Mouse (Mus musculus) CH12.LX (cell line): Measurements from ENCODE around the gene Gm45337. TPM values are rescaled to one million over a fixed set of nuclear protein-coding genes. Genes with fewer than 3 reads are reported as not detected.
"Not testable (repeated sequence)": the region's sequence is repeated elsewhere in the genome, so short reads cannot be mapped to it uniquely, and the experiment has no call there.

Experiments used
- DNase-seq: peaks from one replicate; pipeline ENCODE4 v3.0.0-alpha.2; 2013; ENCODE audit errors: extremely low read depth
- H3K27ac ChIP-seq: 2 replicates; pipeline ENCODE4 v1.5.1; 2012; ENCODE audit warnings: low read depth, mild to moderate bottlenecking, control low read depth, moderate library complexity; ENCODE audit not compliant: insufficient read depth
- H3K27me3 ChIP-seq: replicated peaks from 2 replicates; pipeline ENCODE3; 2012; ENCODE audit warnings: inconsistent platforms
- H3K36me3 ChIP-seq, 2 experiments: replicated peaks in 1 of 2; 2 replicates each; pipeline versions ENCODE3 to v1.6.1; 2012; ENCODE audit warnings: inconsistent platforms in 1 of 2, low read length in 1 of 2, mild to moderate bottlenecking in 1 of 2, mixed read lengths in 1 of 2, moderate library complexity in 1 of 2; ENCODE audit not compliant: control insufficient read depth in 1 of 2, insufficient read depth in 1 of 2
- H3K4me1 ChIP-seq, 2 experiments: 2 replicates each; pipeline ENCODE4 v1.6.1; 2012; ENCODE audit warnings: inconsistent platforms in 1 of 2, moderate library complexity in 1 of 2; ENCODE audit not compliant: insufficient read depth in 2 of 2, control insufficient read depth in 1 of 2
- H3K4me2 ChIP-seq: 2 replicates; pipeline ENCODE4 v1.6.1; 2012; ENCODE audit warnings: low read depth, mild to moderate bottlenecking, control low read depth; ENCODE audit not compliant: poor library complexity, insufficient read depth, severe bottlenecking
- H3K4me3 ChIP-seq, 3 experiments: fragments of 150-350 bp in 1 of 3; sonication (generic) in 1 of 3; replicated peaks in 1 of 3; 2 replicates each; pipeline versions ENCODE3 to v1.5.1; 2011 to 2012; ENCODE audit warnings: low read depth in 2 of 3, low read length in 2 of 3, mild to moderate bottlenecking in 2 of 3, moderate library complexity in 2 of 3, control low read depth in 1 of 3, improper control_type of control experiment in 1 of 3, inconsistent platforms in 1 of 3, mixed read lengths in 1 of 3; ENCODE audit not compliant: poor library complexity in 1 of 3
- H3K79me2 ChIP-seq: replicated peaks from 2 replicates; pipeline ENCODE4 v1.6.1; 2012; ENCODE audit warnings: mild to moderate bottlenecking, moderate library complexity; ENCODE audit not compliant: control insufficient read depth, poor library complexity, insufficient read depth, severe bottlenecking; ENCODE audit errors: extremely low read depth
- H3K9ac ChIP-seq: 2 replicates; pipeline ENCODE4 v1.6.1; 2012; ENCODE audit warnings: low read depth, mild to moderate bottlenecking, control low read depth, moderate library complexity; ENCODE audit not compliant: insufficient read depth
- H3K9me3 ChIP-seq: replicated peaks from 2 replicates; pipeline ENCODE3; 2012; ENCODE audit warnings: low read length, inconsistent platforms, mixed read lengths
- CHD1 ChIP-seq: IDR thresholded peaks from 2 replicates; pipeline ENCODE4 v1.6.1; 2012; ENCODE audit warnings: low read depth, low read length, improper control_type of control experiment, inconsistent platforms
- CHD2 ChIP-seq: IDR thresholded peaks from 2 replicates; pipeline ENCODE4 v1.6.1; 2011; ENCODE audit warnings: low read length, improper control_type of control experiment
- CTCF ChIP-seq, 2 experiments: IDR thresholded peaks in 1 of 2; conservative IDR thresholded peaks in 1 of 2; 2 replicates each; pipeline ENCODE4 v1.5.1; 2011 to 2012; ENCODE audit warnings: low read depth in 2 of 2, low read length in 2 of 2, improper control_type of control experiment in 1 of 2, inconsistent platforms in 1 of 2, mild to moderate bottlenecking in 1 of 2, moderate library complexity in 1 of 2
- E2F4 ChIP-seq: IDR thresholded peaks from 2 replicates; pipeline ENCODE4 v1.6.1; 2011; ENCODE audit warnings: low read depth, low read length, improper control_type of control experiment; ENCODE audit not compliant: insufficient replicate concordance
- ELF1 ChIP-seq: IDR thresholded peaks from 2 replicates; pipeline ENCODE4 v1.6.1; 2014; ENCODE audit warnings: low read depth, mild to moderate bottlenecking, inconsistent platforms, low read length, improper control_type of control experiment
- EP300 ChIP-seq: IDR thresholded peaks from 2 replicates; pipeline ENCODE4 v1.6.1; 2011; ENCODE audit warnings: low read length, improper control_type of control experiment
- ETS1 ChIP-seq: conservative IDR thresholded peaks from 2 replicates; pipeline ENCODE4 v1.6.1; 2012; ENCODE audit warnings: low read depth, mild to moderate bottlenecking, inconsistent platforms, low read length, improper control_type of control experiment, moderate library complexity
- HCFC1 ChIP-seq: IDR thresholded peaks from 2 replicates; pipeline ENCODE4 v1.6.1; 2012; ENCODE audit warnings: low read depth, mild to moderate bottlenecking, inconsistent platforms, low read length, improper control_type of control experiment
- MAZ ChIP-seq: IDR thresholded peaks from 2 replicates; pipeline ENCODE4 v1.6.1; 2012; ENCODE audit warnings: low read depth, mild to moderate bottlenecking, inconsistent platforms, low read length, improper control_type of control experiment, moderate library complexity
- MEF2A ChIP-seq: IDR thresholded peaks from 2 replicates; pipeline ENCODE4 v1.6.1; 2014; ENCODE audit warnings: low read depth, mild to moderate bottlenecking, inconsistent platforms, low read length, improper control_type of control experiment, borderline replicate concordance
- PAX5 ChIP-seq: IDR thresholded peaks from 2 replicates; pipeline ENCODE4 v1.6.1; 2012; ENCODE audit warnings: low read length, inconsistent platforms, mixed read lengths
- POLR2A ChIP-seq: IDR thresholded peaks from 2 replicates; pipeline ENCODE4 v1.6.1; 2011; ENCODE audit warnings: low read depth, mild to moderate bottlenecking, improper control_type of control experiment, low read length
- POLR2AphosphoS2 ChIP-seq: IDR thresholded peaks from 2 replicates; pipeline ENCODE4 v1.6.1; 2011; ENCODE audit warnings: low read depth, low read length, improper control_type of control experiment
- SIN3A ChIP-seq: IDR thresholded peaks from 2 replicates; pipeline ENCODE4 v1.6.1; 2012; ENCODE audit warnings: low read length, improper control_type of control experiment, inconsistent platforms
- SMC3 ChIP-seq: IDR thresholded peaks from 2 replicates; pipeline ENCODE4 v1.6.1; 2011; ENCODE audit warnings: low read depth, low read length, improper control_type of control experiment
- TBP ChIP-seq: conservative IDR thresholded peaks from 2 replicates; pipeline ENCODE4 v1.6.1; 2011; ENCODE audit warnings: low read depth, low read length, improper control_type of control experiment
- TCF12 ChIP-seq: IDR thresholded peaks from 2 replicates; pipeline ENCODE4 v1.6.1; 2014; ENCODE audit warnings: low read depth, mild to moderate bottlenecking, inconsistent platforms, low read length, improper control_type of control experiment
- UBTF ChIP-seq: IDR thresholded peaks from 2 replicates; pipeline ENCODE4 v1.6.1; 2012; ENCODE audit warnings: low read depth, mild to moderate bottlenecking, inconsistent platforms, low read length, improper control_type of control experiment, moderate library complexity
- USF2 ChIP-seq: conservative IDR thresholded peaks from 2 replicates; pipeline ENCODE4 v1.6.1; 2011; ENCODE audit warnings: low read depth, low read length, improper control_type of control experiment
- ZC3H11A ChIP-seq: IDR thresholded peaks from 2 replicates; pipeline ENCODE4 v1.6.1; 2012; ENCODE audit warnings: low read depth, mild to moderate bottlenecking, inconsistent platforms, low read length, improper control_type of control experiment
- ZNF384 ChIP-seq: IDR thresholded peaks from 2 replicates; pipeline ENCODE4 v1.6.1; 2012; ENCODE audit warnings: low read depth, low read length, improper control_type of control experiment, inconsistent platforms
- dilution Hi-C: fragments of 300-500 bp; cut with MboI; formaldehyde crosslinking; loops from 2 replicates; pipeline ENCODE4 v1.14.3; 2020; ENCODE audit warnings: low sequenced_read_pairs; ENCODE audit not compliant: extremely low pct_unique_long_range_greater_than_20kb, extremely low pct_ligation_motif_present
- in situ Hi-C: fragments of 300-500 bp; cut with MboI; formaldehyde crosslinking; loops from 3 replicates; pipeline ENCODE4 v1.14.3; 2019; ENCODE audit warnings: low sequenced_read_pairs, low pct_ligation_motif_present, low pct_unique_long_range_greater_than_20kb, mixed read lengths
- polyA plus RNA-seq: library from polyadenylated mRNA; unstranded; fragments of >175 nt; gene quantifications from 2 replicates; pipeline ENCODE4 v1.2.1, GENCODE M21; 2012; ENCODE audit warnings: low read depth; ENCODE audit not compliant: insufficient read length
- total RNA-seq, 2 experiments: library from RNA; depleted of rRNA; stranded (reverse); fragments of 300-350 nt in 1 of 2; fragments of >200 nt in 1 of 2; gene quantifications; 2 replicates each; pipeline ENCODE4 v1.2.3; 2012 to 2014

The Gm45337 gene
- total and polyA plus RNA-seq, 3 experiments = not detected

- Histone ChIP-seq H3K36me3 (no peaks in the 10 kb centered on the region), H3K27ac (no peak overlapping the region), H3K27me3 (peaks cover 53% of the 10 kb centered on the region), H3K9ac (no peak overlapping the region), H3K79me2 (no peaks in the 10 kb centered on the region), H3K9me3 (peaks cover 7% of the 10 kb centered on the region), H3K4me2 (no peak overlapping the region), H3K4me3 (no peak overlapping the region), H3K4me1 (no peaks in the 10 kb centered on the region)
- no peak for DNase-seq
- in situ Hi-C loops = no loop called here
- dilution Hi-C loops = no loop called here
- no peak for TF ChIP-seq TCF12
- no peak for TF ChIP-seq CHD1
- TF ChIP-seq CTCF (conservative IDR thresholded peaks at IDR 0.05 in 1 of 2, IDR thresholded peaks at IDR 0.05 in 1 of 2; ENCODE audit: low read depth in 2 of 2, low read length in 2 of 2) = peak in 1 of 2 experiments; percentile 13; a peak in 1 of 4 replicates
- no peak for TF ChIP-seq ELF1
Observed at GRCm38 (mm10) chr7:142145413-142145940, 1.1 kb upstream of the Gm45337 start.

DNA sequence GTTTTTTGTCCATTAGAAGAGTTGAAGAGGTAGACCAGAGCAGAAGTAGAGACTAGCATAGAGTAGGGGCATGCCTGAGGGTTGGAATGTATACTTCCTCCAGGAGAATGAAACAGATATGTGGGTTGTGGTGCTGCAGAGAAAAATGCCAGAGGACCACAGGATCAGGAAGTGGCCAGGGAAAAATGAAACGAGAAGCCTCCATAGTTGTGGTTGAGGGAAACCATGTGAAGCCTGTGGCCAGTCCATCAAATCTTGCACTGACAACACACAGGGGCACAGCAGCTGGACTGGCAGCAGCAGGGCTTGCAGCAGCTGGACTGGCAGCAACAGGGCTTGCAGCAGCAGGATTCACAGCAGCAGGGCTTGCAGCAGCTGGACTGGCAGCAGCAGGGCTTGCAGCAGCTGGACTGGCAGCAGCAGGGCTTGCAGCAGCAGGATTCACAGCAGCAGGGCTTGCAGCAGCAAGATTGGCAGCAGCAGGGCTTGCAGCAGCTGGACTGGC lies 849 bp downstream of the Gm45337 start:
- peaks cover 63% of the 10 kb centered on the region for H3K27me3 ChIP-seq
- H3K9ac ChIP-seq, H3K4me1 ChIP-seq, H3K4me2 ChIP-seq, H3K79me2 ChIP-seq, H3K27ac ChIP-seq, H3K9me3 ChIP-seq, dilution Hi-C loops, in situ Hi-C loops, DNase-seq, H3K36me3 ChIP-seq, H3K4me3 ChIP-seq: not testable (repeated sequence)

- H3K79me2 ChIP-seq = no peaks in the 10 kb centered on the region
- H3K9me3 ChIP-seq = peaks cover 3% of the 10 kb centered on the region
- no peak overlapping the region for H3K9ac ChIP-seq
- H3K27me3 ChIP-seq = peaks cover 61% of the 10 kb centered on the region
- TF ChIP-seq CTCF (conservative IDR thresholded peaks at IDR 0.05 in 1 of 2, IDR thresholded peaks at IDR 0.05 in 1 of 2; ENCODE audit: low read depth in 2 of 2, low read length in 2 of 2) (no peak), POLR2AphosphoS2 (no peak), ZNF384 (no peak), TCF12 (no peak), UBTF (no peak), MAZ (no peak), POLR2A (no peak), ZC3H11A (no peak), MEF2A (no peak), HCFC1 (no peak), EP300 (no peak), USF2 (no peak), CHD2 (no peak), E2F4 (no peak), SIN3A (no peak), SMC3 (no peak), PAX5 (no peak), ETS1 (no peak), TBP (no peak)
- in situ Hi-C loops = no loop called here
- H3K4me1 ChIP-seq = no peaks in the 10 kb centered on the region
- H3K4me2 ChIP-seq = no peak overlapping the region
- no peak for DNase-seq
- H3K4me3 ChIP-seq = no peak overlapping the region
- no peaks in the 10 kb centered on the region for H3K36me3 ChIP-seq
- dilution Hi-C loops = no loop called here
- no peak overlapping the region for H3K27ac ChIP-seq
Observed at GRCm38 (mm10) chr7:142140696-142141095, 3.7 kb downstream of the Gm45337 start.

- peaks cover 64% of the 10 kb centered on the region for H3K27me3 ChIP-seq
- in situ Hi-C loops, H3K4me3 ChIP-seq, H3K4me2 ChIP-seq, H3K79me2 ChIP-seq, H3K9me3 ChIP-seq, H3K27ac ChIP-seq, DNase-seq, H3K4me1 ChIP-seq, H3K36me3 ChIP-seq, dilution Hi-C loops, H3K9ac ChIP-seq: not testable (repeated sequence)
Observed at GRCm38 (mm10) chr7:142135934-142136333, 8.5 kb downstream of the Gm45337 start, which contains the start of gene Gm39115. Gm39115 (minus strand) TSS chr7:142136034.
